Mouse (Mus musculus): ENCODE results near the gene Tex30.
A peak's percentile ranks its signal among the peaks of the same experiment; 100 is the strongest.
"Not testable (repeated sequence)": the region's sequence is repeated elsewhere in the genome, so short reads cannot be mapped to it uniquely, and the experiment has no call there.

The Tex30 gene

DNA sequence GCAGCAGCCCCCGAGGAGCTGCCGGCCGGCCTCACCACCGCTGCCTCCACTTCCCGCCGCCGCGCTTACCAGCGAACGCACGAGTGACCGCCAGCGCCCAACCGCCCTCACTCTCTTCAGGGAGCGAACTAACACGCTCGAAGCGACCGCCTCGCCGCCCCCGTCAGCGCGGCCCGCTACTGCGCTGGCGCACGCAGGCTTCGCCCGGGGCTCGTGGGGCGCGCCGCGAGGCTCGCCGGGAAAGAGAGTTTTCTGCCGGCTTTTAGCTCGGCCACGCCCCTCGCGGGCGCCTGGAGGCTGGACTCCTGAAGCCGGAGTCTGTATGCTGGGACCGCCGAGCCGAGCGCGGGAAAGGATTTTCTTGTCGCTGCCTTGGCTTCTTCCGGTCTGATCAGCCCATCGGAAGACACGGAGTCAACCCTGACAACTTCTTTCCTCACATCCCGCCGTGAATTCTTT lies at the start of gene Tex30:
Gene Tex30, minus strand, starts transcription at position 183 of the 459 bp plus-strand sequence.
- DNase-seq (ENCODE audit: low spot score in 2 of 2), result peak; percentile 94

DNA sequence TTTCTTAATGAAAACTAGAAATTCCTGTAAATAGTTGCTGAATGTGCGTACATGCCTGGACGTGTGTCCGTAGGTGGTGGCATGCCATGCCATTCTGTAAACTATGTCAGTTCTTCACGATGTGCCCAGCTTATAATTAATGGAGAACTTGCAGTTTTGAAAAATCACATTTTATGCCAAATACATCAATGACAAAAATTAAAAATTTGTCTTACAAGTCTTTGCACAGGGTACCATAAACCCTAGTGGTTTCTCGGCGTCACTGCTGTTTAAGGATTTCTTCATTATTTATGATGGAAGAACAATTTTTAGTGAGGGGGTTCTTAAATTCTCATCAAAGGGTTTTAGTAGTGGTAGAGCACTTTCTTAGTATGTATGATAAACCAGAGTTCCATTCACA lies 46.5 kb upstream of the Tex30 start:
- DNase-seq (ENCODE audit: low spot score in 2 of 2), result no peak

DNA sequence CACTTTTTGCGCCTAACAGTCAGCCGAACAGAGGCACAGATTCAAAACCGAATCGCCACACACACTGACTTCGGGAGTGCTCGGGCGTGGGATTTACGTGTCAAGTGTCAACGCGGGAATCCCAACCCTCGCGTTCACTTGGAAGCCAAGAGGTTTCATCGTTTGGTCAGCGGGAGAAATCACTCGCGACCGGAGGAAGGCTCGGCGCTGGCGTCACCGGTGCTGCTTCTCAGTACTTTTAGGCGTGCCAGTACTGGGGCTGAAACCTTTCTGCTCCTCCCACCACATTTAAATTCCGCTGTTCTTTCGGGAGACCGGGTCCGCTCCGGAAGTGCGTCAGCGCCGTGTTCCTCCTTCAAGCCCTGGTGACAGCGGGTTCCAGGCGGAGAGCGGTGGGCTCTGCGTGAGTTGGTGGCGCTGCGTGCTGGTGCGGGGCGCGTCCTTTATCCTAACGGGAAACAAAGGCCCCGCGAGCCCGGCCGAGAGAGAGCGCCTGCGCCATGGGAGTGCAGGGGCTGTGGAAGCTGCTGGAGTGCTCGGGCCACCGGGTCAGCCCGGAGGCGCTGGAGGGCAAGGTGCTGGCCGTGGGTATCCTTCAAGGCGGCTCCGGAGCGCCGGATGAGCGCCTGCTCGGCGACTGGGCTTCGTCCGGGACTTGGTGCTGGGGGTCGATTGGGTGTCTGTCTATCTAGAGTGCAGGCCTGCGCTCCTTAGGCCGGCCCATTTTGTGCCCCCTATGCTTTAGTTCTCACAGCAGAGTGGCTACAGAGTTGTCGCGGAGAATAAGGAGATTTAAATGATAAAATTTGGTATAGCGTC lies 45.5 kb upstream of the Tex30 start, which contains the start of gene Ercc5:
Gene Ercc5, plus strand, starts transcription at position 182 of the 819 bp plus-strand sequence.
- peak; percentile 84 to 86 for DNase-seq (ENCODE audit: low spot score in 2 of 2)

DNA sequence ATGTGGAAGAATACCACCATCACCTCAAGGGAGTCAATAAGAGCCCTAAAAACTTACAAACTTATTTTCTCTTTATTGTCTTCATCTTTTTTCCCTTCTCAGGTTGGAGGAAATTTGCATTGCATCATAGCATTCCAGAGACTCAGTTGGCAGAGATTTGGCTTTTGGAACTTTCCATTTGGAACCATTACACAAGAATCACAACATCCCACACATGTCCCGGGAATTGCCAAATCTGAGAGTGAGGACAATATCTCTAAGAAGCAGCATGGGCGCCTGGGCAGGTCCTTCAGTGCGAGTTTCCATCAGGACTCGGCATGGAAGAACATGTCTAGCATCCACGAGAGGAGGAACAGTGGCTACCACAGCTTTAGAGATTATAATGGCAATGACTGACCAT lies 40.5 kb upstream of the Tex30 start:
- no peak for DNase-seq (ENCODE audit: low spot score in 2 of 2)

DNA sequence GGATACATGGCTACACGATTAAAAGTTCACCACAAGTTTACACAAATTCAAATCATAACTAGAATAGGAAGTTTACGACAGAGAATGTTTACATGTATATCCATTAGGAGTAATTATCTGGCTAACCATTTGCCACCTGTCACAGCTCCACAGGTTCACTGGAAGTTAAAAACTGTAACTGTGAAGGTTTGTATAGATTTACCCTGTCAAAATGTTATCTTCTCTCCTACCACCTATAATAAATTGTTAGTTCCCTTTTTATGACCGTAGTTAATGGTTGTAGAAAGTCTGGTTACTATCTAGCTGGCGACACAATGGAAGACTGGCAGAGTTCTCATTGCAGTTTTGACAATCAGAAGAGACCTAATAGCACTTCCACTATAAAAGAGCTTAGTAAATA lies 38.0 kb upstream of the Tex30 start:
- DNase-seq (ENCODE audit: low spot score in 2 of 2), result no peak

DNA sequence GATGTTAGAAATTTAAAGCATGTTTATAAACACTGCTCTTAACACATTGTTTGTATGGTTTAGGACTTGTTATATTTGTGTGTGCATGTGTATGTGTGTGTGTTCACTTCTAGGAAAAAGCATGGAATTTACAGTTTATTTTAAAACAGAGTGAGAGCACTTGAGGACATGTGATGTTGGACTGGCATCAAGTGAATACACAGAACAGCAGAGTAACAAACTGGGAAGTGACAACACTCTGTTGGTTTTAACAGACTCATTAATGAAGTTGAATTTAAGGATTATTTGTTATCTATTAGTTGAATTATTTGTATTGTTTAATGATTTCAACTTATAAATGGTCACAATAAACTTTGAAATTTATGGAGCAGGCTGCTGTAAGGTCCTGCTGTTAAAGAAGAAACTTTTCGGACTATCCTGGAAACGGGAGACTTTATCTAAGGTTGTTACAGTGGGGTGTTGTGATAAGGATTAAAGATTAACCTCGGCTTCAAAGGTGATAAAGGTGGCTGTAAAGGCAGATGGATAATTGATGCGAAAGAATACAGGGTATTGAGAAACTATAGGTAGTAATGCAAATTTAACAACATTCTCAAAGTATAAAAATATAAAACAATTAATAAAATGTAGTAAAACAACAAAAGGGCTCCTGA lies 27.8 kb upstream of the Tex30 start:
- no peak for DNase-seq (ENCODE audit: low spot score in 2 of 2)

DNA sequence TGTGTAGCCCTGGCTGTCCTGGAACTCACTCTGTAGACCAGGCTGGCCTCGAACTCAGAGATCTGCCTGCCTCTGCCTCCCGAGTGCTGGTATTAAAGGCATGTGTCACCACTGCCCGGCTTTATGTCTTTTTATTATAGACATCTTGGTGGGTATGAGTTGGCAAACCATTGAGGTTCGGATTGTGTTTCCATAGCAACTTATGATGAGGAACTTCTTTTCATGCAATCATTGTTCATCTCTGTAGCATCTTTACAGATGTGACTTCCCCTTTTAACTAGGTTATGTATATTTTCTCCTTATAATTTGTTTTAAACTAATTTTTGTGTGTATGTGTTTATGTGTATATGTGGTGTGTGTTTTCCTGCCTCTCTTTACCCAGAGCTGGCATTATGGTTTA lies 23.3 kb upstream of the Tex30 start:
- no peak for DNase-seq (ENCODE audit: low spot score in 2 of 2)

DNA sequence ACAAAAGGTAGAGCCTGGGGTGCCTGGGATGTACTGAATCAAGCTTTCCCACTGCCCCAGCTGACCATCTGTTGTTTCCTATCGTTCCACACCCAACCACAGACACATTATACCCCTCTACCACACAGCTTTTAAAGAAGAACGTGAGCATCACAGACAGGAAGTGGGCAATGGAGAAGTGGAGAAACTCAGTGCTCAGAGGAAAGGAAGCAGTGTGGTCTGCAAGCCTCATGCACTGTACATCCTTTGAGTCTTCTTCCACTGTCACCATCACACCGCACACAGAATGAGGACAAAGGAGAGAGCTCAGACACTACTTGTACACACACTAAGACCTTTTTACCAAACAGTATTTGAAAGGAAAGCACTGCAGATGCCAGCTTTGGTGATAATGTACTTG lies 20.0 kb upstream of the Tex30 start:
- no peak for DNase-seq (ENCODE audit: low spot score in 2 of 2)

DNA sequence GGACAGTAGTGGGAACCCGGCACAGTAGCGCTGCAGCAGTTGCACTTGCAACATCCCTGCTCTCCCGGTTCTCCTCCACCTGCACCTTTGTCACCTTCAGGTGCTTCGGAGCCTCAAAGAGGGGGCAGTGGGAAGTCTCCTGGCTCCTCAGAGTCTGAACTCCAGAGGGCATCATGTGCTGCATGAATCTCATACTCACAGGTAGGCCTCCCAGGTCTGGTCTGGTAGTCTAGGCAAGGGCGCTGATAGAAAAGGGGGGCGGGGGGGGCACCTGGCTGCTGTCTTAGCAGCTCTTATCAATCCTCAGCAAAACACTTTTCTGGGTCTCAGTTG lies 17.8 kb upstream of the Tex30 start:
- DNase-seq (ENCODE audit: low spot score in 2 of 2), result no peak

DNA sequence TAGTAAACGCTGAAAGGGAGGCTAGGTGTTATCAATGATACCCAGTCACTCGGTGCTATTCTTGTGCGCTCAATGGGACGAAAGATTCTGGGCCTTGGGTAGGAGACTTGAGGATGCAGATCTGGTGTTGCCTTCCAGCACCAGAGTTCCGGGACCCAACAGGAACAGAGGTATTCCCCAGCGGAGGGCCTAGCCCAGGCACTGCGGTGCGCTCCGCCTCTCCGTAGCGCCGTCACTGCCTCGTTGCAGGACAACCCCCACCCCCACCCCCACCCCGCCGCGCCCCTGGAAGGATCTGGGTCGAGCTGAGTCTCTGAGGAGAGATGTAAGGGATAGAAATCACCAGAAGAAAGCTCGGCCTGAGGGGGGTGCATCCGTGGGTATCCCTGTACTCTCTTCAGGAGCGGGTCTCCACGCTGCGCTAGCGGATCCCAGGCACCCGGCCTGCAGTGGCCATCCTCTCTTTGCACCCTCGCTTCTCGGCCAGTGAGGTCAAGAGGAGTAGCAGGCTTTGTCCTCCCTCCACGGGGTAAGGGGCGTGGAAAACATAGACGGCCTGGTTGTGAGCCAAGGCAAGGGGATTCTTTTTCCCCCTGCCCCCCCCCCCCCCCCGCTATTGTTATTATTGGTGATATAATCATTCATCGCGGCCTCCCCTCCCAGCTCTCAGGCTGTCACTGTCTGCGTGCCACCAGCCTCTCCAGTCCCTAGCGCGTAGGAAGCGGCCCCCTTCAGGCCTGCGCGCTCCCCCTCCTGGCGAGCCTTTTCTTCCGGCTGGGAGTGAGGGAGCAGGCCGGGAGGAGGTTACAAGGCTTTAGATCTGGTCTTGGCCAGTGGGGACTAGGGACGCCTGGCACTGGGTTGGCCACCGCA lies 17.2 kb upstream of the Tex30 start:
- peak; percentile 59 to 61 for DNase-seq (ENCODE audit: low spot score in 2 of 2)

DNA sequence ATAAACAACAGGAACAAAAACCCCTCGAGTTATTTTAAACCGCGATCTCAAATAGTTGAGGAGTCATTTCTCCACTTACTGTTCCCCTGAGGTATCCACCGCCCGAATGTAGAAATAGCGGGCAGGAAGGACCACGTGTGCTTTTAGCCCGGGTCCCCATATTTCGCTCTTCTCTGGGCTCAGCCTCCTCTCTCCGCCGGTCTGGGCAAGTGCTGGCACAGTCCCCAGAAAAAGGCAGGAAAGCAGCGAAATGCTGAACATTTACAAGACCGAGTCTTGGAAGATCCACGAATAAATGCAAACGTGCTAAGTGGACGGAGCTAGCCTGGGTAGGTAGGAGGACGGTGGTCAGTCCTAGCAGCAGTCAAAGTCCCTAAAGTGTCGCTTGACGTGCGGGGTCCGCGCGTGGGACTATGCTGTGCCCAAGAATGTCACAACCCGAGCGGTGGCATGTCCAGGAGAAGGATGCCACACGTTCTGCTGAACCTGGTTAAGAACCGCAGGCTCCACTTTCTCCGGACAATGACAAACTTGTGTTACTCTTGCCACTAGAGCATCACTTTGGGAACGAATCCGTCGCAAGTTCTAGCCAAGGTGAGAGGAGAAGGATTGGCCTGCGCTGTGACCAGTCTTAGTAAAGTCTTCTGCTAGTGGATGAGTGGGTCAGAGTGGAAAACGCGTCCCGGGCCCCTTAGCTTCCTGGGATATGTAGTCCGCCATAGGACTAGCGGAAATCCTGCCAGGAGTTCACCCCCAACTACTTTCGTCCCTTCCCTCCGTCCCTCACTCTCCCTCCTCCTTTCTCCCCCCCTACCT lies 16.2 kb upstream of the Tex30 start, which contains the start of the genes Kdelc1 and Bivm:
Gene Kdelc1, minus strand, starts transcription at position 570 of the 816 bp plus-strand sequence.
Gene Bivm, plus strand, starts transcription at position 719 of the 816 bp plus-strand sequence.
- peak; percentile 70 to 77 for DNase-seq (ENCODE audit: low spot score in 2 of 2)

DNA sequence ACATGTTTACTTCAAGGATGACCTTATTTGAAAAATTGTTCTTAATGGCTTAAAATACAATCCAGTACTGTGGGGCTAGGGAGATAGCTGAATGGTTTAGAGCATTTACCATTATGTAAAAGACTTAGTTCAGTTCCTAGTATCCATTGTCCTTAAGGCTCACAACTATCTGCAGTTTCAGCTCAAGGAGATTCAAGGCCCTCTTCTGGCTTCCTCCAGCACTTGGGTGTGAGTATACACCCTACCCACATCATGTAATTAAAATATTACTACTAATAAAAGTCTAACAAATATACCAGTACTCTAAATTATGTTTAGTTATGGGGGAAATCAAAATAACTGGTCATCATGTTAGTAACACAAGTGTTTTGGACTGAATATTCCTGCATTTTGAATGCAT lies 15.3 kb upstream of the Tex30 start:
- no peak for DNase-seq (ENCODE audit: low spot score in 2 of 2)

DNA sequence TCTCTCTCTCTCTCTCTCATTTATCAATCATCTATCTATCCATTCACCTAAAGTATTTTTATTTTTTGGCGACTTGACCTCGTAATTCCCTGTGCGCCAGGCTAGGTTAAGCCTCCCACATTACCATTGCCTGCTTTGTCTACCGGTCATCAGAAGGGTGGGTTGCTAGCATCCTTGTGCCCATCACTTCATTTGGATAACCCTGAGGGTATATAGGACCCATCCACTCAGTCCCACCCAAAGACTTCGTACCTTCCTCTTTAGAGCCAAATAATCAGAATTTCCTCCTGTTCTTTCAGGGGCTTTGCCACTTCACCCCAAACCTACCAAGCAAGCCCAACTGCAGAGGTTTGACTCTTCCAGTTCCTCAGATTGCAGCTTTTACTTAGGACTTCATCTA lies 698 bp upstream of the Tex30 start:
- no peak for DNase-seq (ENCODE audit: low spot score in 2 of 2)

DNA sequence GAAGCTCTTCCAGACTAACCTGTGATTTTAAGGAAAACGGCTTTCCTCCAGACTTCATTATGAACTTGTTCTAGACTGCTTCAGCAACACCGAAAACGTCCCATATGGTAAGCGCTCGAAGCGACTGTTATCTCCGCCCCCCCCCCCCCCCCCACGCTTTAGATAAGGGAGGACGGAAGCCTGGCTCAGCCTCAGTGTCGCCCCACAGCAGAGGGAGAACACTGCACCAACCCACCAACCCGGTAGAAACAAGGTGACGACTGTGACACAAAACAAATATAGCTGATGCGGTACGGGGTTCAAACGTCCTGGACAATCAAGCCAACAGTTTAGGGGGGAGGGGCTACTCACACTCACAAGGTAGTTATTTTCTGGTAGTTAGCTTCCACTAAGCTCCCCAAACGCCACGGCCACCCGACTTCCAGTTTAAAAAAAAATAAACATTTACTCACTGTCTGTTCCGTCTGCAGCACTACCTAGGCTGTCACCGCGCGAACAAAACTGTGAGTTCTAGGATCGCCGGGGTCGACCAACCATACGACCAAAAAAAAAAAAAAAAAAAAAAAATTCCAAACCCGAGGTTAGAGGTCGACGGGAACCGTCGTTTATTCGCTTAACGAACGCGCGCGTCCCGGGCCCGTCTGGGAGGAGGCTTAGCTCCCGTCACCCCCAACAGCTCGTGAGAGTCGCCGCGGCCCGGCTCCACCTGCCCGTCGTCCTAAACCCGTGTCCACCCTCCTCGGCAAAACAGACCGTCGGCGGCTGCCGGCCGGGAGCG lies 604 bp downstream of the Tex30 start:
- peak; percentile 40 to 53 for DNase-seq (ENCODE audit: low spot score in 2 of 2)

DNA sequence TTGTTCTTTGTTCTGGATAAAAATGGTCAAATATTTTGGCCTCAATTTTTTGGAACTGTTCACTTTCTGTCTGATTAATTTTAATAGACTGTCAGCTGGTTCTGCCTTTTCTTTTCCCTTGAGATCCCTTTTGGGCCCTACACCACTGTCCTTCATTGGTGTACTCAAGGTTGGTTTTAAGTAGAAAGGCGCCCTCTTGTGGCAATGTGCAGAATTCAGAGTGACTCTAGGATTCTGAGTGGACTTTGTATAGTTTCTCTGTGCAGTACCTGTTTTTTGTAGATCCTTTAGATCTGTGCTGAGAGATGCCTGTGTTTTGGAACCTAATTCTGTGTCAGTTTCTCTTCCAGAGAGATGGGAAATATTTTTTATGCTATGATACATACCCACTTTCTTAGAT lies 37.6 kb downstream of the Tex30 start:
- peak; percentile 46 to 65 for DNase-seq (ENCODE audit: low spot score in 2 of 2)

DNA sequence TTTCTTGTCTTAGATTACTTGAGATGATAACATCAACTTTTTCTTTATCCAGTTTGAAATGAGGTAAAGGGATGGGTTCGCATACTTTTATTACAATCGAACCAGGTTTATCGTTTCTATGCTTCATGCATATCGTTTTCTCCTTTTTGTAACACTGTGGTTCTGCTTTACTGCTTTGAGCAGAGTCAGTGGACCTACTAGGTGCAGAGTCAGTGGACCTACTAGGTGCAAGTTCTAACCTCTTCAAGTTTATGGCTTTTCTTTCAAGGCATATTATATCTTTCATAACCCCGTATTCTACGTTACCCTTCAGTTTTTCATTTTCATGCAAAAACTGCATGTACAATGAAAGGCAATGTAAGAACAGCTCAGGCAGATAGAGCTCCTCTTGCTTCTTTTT lies 38.8 kb downstream of the Tex30 start:
- DNase-seq (ENCODE audit: low spot score in 2 of 2), result no peak

DNA sequence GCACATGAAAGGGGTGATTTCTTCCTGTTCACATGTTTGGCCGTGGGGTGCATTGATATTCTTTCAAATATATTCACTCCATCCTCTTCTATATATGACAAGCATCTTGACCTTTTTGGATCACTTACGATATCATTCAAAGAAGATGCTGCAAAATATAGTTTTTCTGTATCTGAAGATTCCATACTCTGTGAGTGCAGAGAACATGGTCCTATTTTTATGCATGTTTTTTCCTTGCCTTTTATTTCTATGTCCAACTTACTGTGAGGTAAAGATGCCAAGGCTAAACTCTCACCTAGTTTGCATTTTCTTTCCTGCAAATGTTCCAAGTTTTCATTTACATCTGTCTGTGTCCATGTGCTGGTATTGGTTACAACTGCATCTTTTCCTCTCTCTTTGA lies 40.4 kb downstream of the Tex30 start, which contains the start of gene Gm8251:
Gene Gm8251, minus strand, starts transcription at position 101 of the 400 bp plus-strand sequence.
- no peak for DNase-seq (ENCODE audit: low spot score in 2 of 2)

DNA sequence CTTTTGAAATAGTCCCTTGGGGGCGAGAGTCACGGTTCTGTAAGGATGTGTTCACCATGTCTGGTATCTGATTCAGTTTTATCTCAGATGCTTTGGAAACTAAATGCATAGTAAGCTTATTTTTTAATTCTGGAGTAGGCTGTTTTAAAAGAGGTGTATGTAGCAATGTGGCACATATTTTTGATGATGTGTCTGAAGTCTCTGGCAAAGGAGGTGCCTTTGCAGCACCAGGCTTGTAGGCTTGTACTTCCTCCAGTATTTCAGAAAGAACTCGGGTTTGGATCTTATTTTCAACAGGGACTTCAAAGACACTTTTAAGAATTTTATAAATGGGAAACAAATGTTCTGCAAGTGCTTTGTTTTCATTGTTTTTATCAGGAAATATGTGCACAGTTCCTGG lies 44.4 kb downstream of the Tex30 start:
- DNase-seq (ENCODE audit: low spot score in 2 of 2), result no peak

DNA sequence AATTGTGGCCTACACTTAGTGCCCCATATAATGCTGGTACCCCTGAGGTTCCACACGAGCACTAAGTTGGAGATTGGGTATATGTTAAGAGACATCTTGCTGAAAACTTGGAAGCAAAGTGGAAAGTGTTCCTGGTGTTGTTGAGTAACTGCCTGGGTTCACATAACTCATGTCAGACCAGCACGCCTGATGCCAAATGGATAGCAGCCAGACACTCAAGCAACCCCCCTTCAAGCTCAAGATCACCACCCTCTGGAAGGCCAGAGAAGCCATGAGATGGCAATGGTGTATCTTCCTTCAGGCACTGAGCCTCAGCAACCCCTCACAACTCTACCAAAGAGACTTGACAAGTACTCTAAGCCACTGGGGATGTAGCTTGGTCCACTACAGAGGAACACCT lies 55.7 kb downstream of the Tex30 start:
- DNase-seq (ENCODE audit: low spot score in 2 of 2), result no peak

DNA sequence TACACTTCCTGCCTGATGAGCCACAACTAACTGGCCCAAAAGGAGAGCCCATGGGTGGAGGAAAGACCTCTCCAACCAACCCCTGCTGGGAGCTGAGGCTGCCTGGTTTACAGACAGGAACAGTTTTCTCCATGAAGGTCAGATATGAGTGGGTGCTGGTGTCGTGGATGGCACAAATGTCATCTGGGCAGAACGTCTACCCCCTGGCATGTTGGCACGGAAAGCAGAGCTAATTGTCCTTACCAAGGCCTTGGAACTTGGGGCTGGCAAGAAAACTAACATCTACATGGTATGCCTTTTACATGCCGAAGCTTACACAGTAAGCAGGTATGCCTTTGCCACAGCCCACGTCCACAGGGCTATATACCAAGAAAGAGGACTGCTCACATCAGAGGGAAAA lies 56.6 kb downstream of the Tex30 start:
- not testable (repeated sequence) for DNase-seq (ENCODE audit: low spot score in 2 of 2)
